Mouse (Mus musculus) heart, adult 2 months (tissue): ENCODE measurements around the gene Zfp523.

Experiments
- CTCF ChIP-seq: fragments of 200-600 bp; IDR thresholded peaks from 2 replicates; pipeline ENCODE4 v1.8.1; 2022; ENCODE audit warnings: antibody characterized with exemption, mild to moderate bottlenecking, moderate library complexity
- POLR2A ChIP-seq: fragments of 200-500 bp; IDR thresholded peaks from 2 replicates; pipeline ENCODE4 v1.6.1; 2011; ENCODE audit warnings: mild to moderate bottlenecking, low read depth, low read length, control low read depth; ENCODE audit not compliant: insufficient read depth

GRCm38 (mm10) chr17:28244714-28245113 lies 67.8 kb downstream of the Zfp523 start:
- no peak for TF ChIP-seq POLR2A
- no peak for TF ChIP-seq CTCF
